Mouse (Mus musculus): ENCODE measurements around the gene Gm6525. TPM values are rescaled to one million over a fixed set of nuclear protein-coding genes. Genes with fewer than 3 reads are reported as not detected.

Gm6525 gene
- 0.93 TPM in 1 of 2 replicates, not detected in the other for polyA plus RNA-seq (2011; ENCODE audit: insufficient read depth, insufficient read length, low read depth, missing spikeins)

GRCm38 (mm10) chr3:84173581-84174154 is at the start of gene Gm6525:
Gm6525 (plus strand) TSS chr3:84174104.
- H3K9ac ChIP-seq (ENCODE audit: low read depth, poor library complexity, severe bottlenecking): no peak within 1 kb of the TSS
- no peaks in the 10 kb centered on the region for H3K4me1 ChIP-seq (ENCODE audit: control insufficient read depth, insufficient read depth, low read length)
- H3K4me3 ChIP-seq (ENCODE audit: low read depth, low read length): no peak within 1 kb of the TSS
- H3K36me3 ChIP-seq (ENCODE audit: control insufficient read depth, insufficient read depth, low read length, poor library complexity, severe bottlenecking): peaks cover 8% of the 10 kb centered on the region; the same call in 1 of the 2 replicates
- H3K27me3 ChIP-seq (ENCODE audit: control insufficient read depth, insufficient read depth, low read length, poor library complexity, severe bottlenecking): no peaks in the 10 kb centered on the region
- TF ChIP-seq EP300 (IDR thresholded peaks at IDR 0.05; ENCODE audit: insufficient read depth, low read depth, low read length): no peak
- no peaks in the 10 kb centered on the region for H3K9me3 ChIP-seq (replicated peaks; ENCODE audit: control insufficient read depth, insufficient read depth, low read length, poor library complexity, severe bottlenecking)
- H3K27ac ChIP-seq (ENCODE audit: insufficient read depth, low read length): no peak within 1 kb of the TSS

GRCm38 (mm10) chr3:84125704-84126289 is 48.1 kb upstream of the Gm6525 start:
- Histone ChIP-seq H3K9ac (ENCODE audit: low read depth, poor library complexity, severe bottlenecking) (no peak overlapping the region), H3K36me3 (ENCODE audit: control insufficient read depth, insufficient read depth, low read length, poor library complexity, severe bottlenecking) (no peaks in the 10 kb centered on the region), H3K27ac (ENCODE audit: insufficient read depth, low read length) (no peak overlapping the region), H3K9me3 (replicated peaks; ENCODE audit: control insufficient read depth, insufficient read depth, low read length, poor library complexity, severe bottlenecking) (peaks cover 8% of the 10 kb centered on the region; the same call in 1 of the 2 replicates), H3K4me1 (ENCODE audit: control insufficient read depth, insufficient read depth, low read length) (no peaks in the 10 kb centered on the region), H3K27me3 (ENCODE audit: control insufficient read depth, insufficient read depth, low read length, poor library complexity, severe bottlenecking) (no peaks in the 10 kb centered on the region), H3K4me3 (ENCODE audit: low read depth, low read length) (no peak overlapping the region)
- TF ChIP-seq EP300 (IDR thresholded peaks at IDR 0.05; ENCODE audit: insufficient read depth, low read depth, low read length): no peak
- no peak for TF ChIP-seq POLR2A (IDR thresholded peaks at IDR 0.05; ENCODE audit: insufficient read depth, low read length)
- no peak for TF ChIP-seq CTCF (IDR thresholded peaks at IDR 0.05; ENCODE audit: low read depth, low read length)

- no peak overlapping the region for H3K9ac ChIP-seq (ENCODE audit: low read depth, poor library complexity, severe bottlenecking)
- no peaks in the 10 kb centered on the region for H3K36me3 ChIP-seq (ENCODE audit: control insufficient read depth, insufficient read depth, low read length, poor library complexity, severe bottlenecking)
- no peaks in the 10 kb centered on the region for H3K27me3 ChIP-seq (ENCODE audit: control insufficient read depth, insufficient read depth, low read length, poor library complexity, severe bottlenecking)
- TF ChIP-seq CTCF (IDR thresholded peaks at IDR 0.05; ENCODE audit: low read depth, low read length) (no peak), POLR2A (IDR thresholded peaks at IDR 0.05; ENCODE audit: insufficient read depth, low read length) (no peak), EP300 (IDR thresholded peaks at IDR 0.05; ENCODE audit: insufficient read depth, low read depth, low read length) (no peak)
- peaks cover 8% of the 10 kb centered on the region; the same call in 1 of the 2 replicates for H3K9me3 ChIP-seq (replicated peaks; ENCODE audit: control insufficient read depth, insufficient read depth, low read length, poor library complexity, severe bottlenecking)
- H3K4me1 ChIP-seq (ENCODE audit: control insufficient read depth, insufficient read depth, low read length): no peaks in the 10 kb centered on the region
- no peak overlapping the region for H3K27ac ChIP-seq (ENCODE audit: insufficient read depth, low read length)
- no peak overlapping the region for H3K4me3 ChIP-seq (ENCODE audit: low read depth, low read length)
Measured at GRCm38 (mm10) chr3:84126721-84127120, 47.2 kb upstream of the Gm6525 start.

- H3K4me3 ChIP-seq (ENCODE audit: low read depth, low read length): no peak overlapping the region
- H3K27me3 ChIP-seq (ENCODE audit: control insufficient read depth, insufficient read depth, low read length, poor library complexity, severe bottlenecking): no peaks in the 10 kb centered on the region
- H3K9me3 ChIP-seq (replicated peaks; ENCODE audit: control insufficient read depth, insufficient read depth, low read length, poor library complexity, severe bottlenecking): peaks cover 8% of the 10 kb centered on the region; the same call in 1 of the 2 replicates
- H3K9ac ChIP-seq (ENCODE audit: low read depth, poor library complexity, severe bottlenecking): no peak overlapping the region
- TF ChIP-seq POLR2A (IDR thresholded peaks at IDR 0.05; ENCODE audit: insufficient read depth, low read length) (no peak), EP300 (IDR thresholded peaks at IDR 0.05; ENCODE audit: insufficient read depth, low read depth, low read length) (no peak), CTCF (IDR thresholded peaks at IDR 0.05; ENCODE audit: low read depth, low read length) (no peak)
- no peaks in the 10 kb centered on the region for H3K4me1 ChIP-seq (ENCODE audit: control insufficient read depth, insufficient read depth, low read length)
- no peak overlapping the region for H3K27ac ChIP-seq (ENCODE audit: insufficient read depth, low read length)
- H3K36me3 ChIP-seq (ENCODE audit: control insufficient read depth, insufficient read depth, low read length, poor library complexity, severe bottlenecking): no peaks in the 10 kb centered on the region
Measured at GRCm38 (mm10) chr3:84127431-84127830, 46.5 kb upstream of the Gm6525 start.

GRCm38 (mm10) chr3:84128871-84129870 is 44.7 kb upstream of the Gm6525 start:
- no peaks in the 10 kb centered on the region for H3K27me3 ChIP-seq (ENCODE audit: control insufficient read depth, insufficient read depth, low read length, poor library complexity, severe bottlenecking)

More at GRCm38 (mm10) chr3:84128871-84129870, 44.7 kb upstream of the Gm6525 start:
- peaks cover 8% of the 10 kb centered on the region; the same call in 1 of the 2 replicates for H3K9me3 ChIP-seq (replicated peaks; ENCODE audit: control insufficient read depth, insufficient read depth, low read length, poor library complexity, severe bottlenecking)
- no peaks in the 10 kb centered on the region for H3K36me3 ChIP-seq (ENCODE audit: control insufficient read depth, insufficient read depth, low read length, poor library complexity, severe bottlenecking)
- no peaks in the 10 kb centered on the region for H3K4me1 ChIP-seq (ENCODE audit: control insufficient read depth, insufficient read depth, low read length)
- H3K9ac ChIP-seq (ENCODE audit: low read depth, poor library complexity, severe bottlenecking): no peak overlapping the region
- H3K27ac ChIP-seq (ENCODE audit: insufficient read depth, low read length): no peak overlapping the region
- no peak overlapping the region for H3K4me3 ChIP-seq (ENCODE audit: low read depth, low read length)
- TF ChIP-seq EP300 (IDR thresholded peaks at IDR 0.05; ENCODE audit: insufficient read depth, low read depth, low read length) (no peak), CTCF (IDR thresholded peaks at IDR 0.05; ENCODE audit: low read depth, low read length) (no peak), POLR2A (IDR thresholded peaks at IDR 0.05; ENCODE audit: insufficient read depth, low read length) (no peak)

All from ES-Bruce4 (cell line).